Mouse (Mus musculus) midbrain, postnatal 0 days (tissue): ENCODE data around the gene Fcgr1. TPM values are rescaled to one million over a fixed set of nuclear protein-coding genes. Genes with fewer than 3 reads are reported as not detected.

Source experiments
- ATAC-seq: fragments of 200-750 bp; cut with Nextera tagmentation; 2 replicates; pipeline ENCODE4 v1.8.0; 2017; ENCODE audit warnings: moderate number of reproducible peaks, mild to moderate bottlenecking, moderate TSS enrichment, moderate library complexity; ENCODE audit not compliant: low FRiP score
- DNase-seq: peaks from one replicate; pipeline ENCODE4 v3.0.0-alpha.2; 2015; ENCODE audit warnings: low spot score
- H3K27ac ChIP-seq: fragments of 300-500 bp; sonication (generic); 2 replicates; pipeline ENCODE4 v1.5.1; 2014; ENCODE audit warnings: low read depth, mild to moderate bottlenecking, low read length, mixed read lengths
- H3K27me3 ChIP-seq: fragments of 300-500 bp; sonication (generic); 2 replicates; pipeline ENCODE4 v1.6.1; 2014; ENCODE audit warnings: low read length, control low read depth, mixed read lengths; ENCODE audit not compliant: insufficient read depth
- H3K36me3 ChIP-seq: fragments of 300-500 bp; sonication (generic); 2 replicates; pipeline ENCODE4 v1.6.1; 2014; ENCODE audit warnings: low read length, control low read depth, mixed read lengths; ENCODE audit not compliant: insufficient read depth
- H3K4me1 ChIP-seq: fragments of 300-500 bp; sonication (generic); 2 replicates; pipeline ENCODE4 v1.6.1; 2014; ENCODE audit warnings: mild to moderate bottlenecking, control low read depth, antibody characterized with exemption, low read length, mixed read lengths; ENCODE audit not compliant: insufficient read depth
- H3K4me2 ChIP-seq: fragments of 300-500 bp; sonication (generic); 2 replicates; pipeline ENCODE4 v1.6.1; 2014; ENCODE audit warnings: low read depth, mild to moderate bottlenecking, low read length, mixed read lengths; ENCODE audit not compliant: poor library complexity, severe bottlenecking
- H3K4me3 ChIP-seq: fragments of 300-500 bp; sonication (generic); 2 replicates; pipeline ENCODE4 v1.5.1; 2014; ENCODE audit warnings: low read depth, mild to moderate bottlenecking, low read length, moderate library complexity
- H3K9ac ChIP-seq: fragments of 300-500 bp; sonication (generic); replicated peaks from 2 replicates; pipeline ENCODE4 v1.6.1; 2014; ENCODE audit warnings: mild to moderate bottlenecking, low read length, moderate library complexity, mixed read lengths; ENCODE audit not compliant: poor library complexity, severe bottlenecking
- H3K9me3 ChIP-seq: fragments of 300-500 bp; sonication (generic); 2 replicates; pipeline ENCODE4 v1.6.1; 2016; ENCODE audit warnings: low read length, control low read depth
- CTCF ChIP-seq: IDR thresholded peaks from 2 replicates; pipeline ENCODE4 v1.5.1; 2016; ENCODE audit warnings: antibody characterized with exemption, mild to moderate bottlenecking
- WGBS: fragments of 180-500 bp; shearing (Covaris S2); extraction: QIAGEN DNeasy Blood & Tissue Kit; methylation state at CpG from one replicate; pipeline ENCODE4 v1.1.7; 2014; 5-methylcytosine and 5-hydroxymethylcytosine counted together
- polyA plus RNA-seq: library from polyadenylated mRNA; unstranded; fragments of >200 nt; fragmentation: Nextera tagmentation; extraction: Ambion mirVana; gene quantifications from 2 replicates; pipeline ENCODE4 v1.2.1, GENCODE M21; 2015
- total RNA-seq: library from RNA; depleted of rRNA; stranded (reverse); fragments of >200 nt; gene quantifications from 2 replicates; pipeline ENCODE4 v1.2.3, GENCODE M21; 2014

Gene Fcgr1
- total and polyA plus RNA-seq, 2 experiments from 2014 or later: 0.60 to 1.5 TPM

DNA sequence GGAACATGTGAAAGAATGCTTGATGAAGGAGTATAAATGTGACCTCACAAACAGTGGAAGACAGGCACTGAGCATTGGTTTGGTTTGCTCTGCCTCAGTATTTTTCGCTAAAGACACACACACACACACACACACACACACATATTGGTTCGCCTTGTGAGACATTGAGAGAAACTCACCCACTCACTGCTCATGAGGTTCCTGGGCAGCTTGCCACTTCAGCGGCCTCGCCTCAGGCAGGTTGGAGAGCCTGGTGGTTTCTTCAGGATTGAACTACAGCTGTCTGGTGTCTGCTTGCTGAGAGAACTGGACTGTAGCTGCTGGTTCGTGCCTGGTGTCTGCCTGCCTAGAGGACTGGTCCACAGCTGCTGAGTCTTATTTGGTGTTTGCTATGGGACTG lies 33.5 kb downstream of the Fcgr1 start:
- H3K9me3 ChIP-seq: no peaks in the 10 kb centered on the region
- no peak for DNase-seq
- TF ChIP-seq CTCF: no peak
- WGBS: 95% methylated on average over 5 of the region's 5 CpGs
- no peaks in the 10 kb centered on the region; the same call in none of the 2 replicates for H3K4me1 ChIP-seq
- no peak overlapping the region for H3K27ac ChIP-seq
- no peak overlapping the region for H3K4me3 ChIP-seq
- no peaks in the 10 kb centered on the region for H3K27me3 ChIP-seq
- no peak for ATAC-seq
- H3K36me3 ChIP-seq: no peaks in the 10 kb centered on the region
- no peak overlapping the region for H3K9ac ChIP-seq
- no peak overlapping the region for H3K4me2 ChIP-seq

DNA sequence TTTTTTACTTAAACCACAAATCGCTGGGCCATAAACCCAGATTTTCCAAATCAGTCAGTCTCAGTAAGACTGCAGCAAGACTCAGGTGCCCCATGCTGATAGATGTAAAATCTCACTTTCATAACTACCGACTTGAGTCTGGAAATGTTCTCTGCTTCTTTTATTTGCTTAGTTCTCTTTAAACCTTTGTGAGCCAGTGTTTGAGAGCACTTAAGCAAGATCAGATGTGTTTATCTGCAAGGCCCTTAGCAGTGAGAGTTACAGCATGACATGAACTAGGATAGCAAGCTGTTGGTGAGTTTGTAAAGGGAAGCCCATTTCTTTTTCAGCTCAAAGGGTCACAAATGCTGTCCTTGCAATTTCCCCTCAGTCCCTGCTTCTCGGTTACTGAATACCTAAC lies 36.6 kb downstream of the Fcgr1 start:
- ATAC-seq: no peak
- DNase-seq: no peak
- no peak overlapping the region for H3K9ac ChIP-seq
- H3K4me2 ChIP-seq: no peak overlapping the region
- H3K9me3 ChIP-seq: no peaks in the 10 kb centered on the region
- WGBS: 87% methylated on average over 3 of the region's 3 CpGs
- H3K27ac ChIP-seq: no peak overlapping the region
- H3K4me1 ChIP-seq: no peaks in the 10 kb centered on the region; the same call in 1 of the 2 replicates
- H3K36me3 ChIP-seq: no peaks in the 10 kb centered on the region
- H3K4me3 ChIP-seq: no peak overlapping the region
- H3K27me3 ChIP-seq: no peaks in the 10 kb centered on the region
- no peak for TF ChIP-seq CTCF

DNA sequence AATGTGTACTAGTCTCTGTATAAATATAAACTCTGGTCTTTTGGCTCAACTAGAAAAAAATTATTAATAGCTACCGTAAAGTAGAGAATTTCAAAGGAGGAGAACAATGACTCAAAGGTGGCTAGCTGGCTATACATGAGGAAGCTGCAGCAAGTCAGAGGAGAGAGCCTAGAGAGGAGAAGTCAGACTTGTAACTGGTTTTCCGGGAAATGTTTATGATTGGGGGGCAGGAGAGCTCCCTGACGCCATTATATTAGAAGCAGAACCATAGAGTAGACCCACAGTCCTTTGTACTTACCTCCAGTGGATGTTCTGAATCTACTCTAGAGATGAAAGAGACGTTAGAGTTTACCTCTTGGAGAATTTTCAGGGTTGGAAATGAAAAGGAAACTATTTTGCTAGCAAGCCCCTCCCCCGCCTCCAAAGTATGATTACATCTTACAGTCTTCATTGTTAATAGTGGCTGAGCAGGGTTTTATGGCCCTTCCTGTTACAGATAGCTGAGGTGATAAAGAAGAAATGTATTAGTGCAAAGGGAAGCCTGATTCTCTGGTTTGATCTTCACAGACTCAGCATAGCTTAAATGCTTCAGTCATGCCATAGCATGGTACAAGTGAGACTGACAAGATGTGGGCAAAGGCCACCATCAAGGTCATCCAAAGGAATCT lies 37.7 kb downstream of the Fcgr1 start:
- H3K9ac ChIP-seq: no peak overlapping the region
- no peak for DNase-seq
- WGBS: 80% methylated on average over 5 of the region's 5 CpGs
- ATAC-seq: no peak
- TF ChIP-seq CTCF: no peak
- no peaks in the 10 kb centered on the region for H3K9me3 ChIP-seq
- H3K4me2 ChIP-seq: no peak overlapping the region
- no peak overlapping the region for H3K27ac ChIP-seq
- H3K4me1 ChIP-seq: no peaks in the 10 kb centered on the region
- no peaks in the 10 kb centered on the region for H3K36me3 ChIP-seq
- no peak overlapping the region for H3K4me3 ChIP-seq
- H3K27me3 ChIP-seq: no peaks in the 10 kb centered on the region

DNA sequence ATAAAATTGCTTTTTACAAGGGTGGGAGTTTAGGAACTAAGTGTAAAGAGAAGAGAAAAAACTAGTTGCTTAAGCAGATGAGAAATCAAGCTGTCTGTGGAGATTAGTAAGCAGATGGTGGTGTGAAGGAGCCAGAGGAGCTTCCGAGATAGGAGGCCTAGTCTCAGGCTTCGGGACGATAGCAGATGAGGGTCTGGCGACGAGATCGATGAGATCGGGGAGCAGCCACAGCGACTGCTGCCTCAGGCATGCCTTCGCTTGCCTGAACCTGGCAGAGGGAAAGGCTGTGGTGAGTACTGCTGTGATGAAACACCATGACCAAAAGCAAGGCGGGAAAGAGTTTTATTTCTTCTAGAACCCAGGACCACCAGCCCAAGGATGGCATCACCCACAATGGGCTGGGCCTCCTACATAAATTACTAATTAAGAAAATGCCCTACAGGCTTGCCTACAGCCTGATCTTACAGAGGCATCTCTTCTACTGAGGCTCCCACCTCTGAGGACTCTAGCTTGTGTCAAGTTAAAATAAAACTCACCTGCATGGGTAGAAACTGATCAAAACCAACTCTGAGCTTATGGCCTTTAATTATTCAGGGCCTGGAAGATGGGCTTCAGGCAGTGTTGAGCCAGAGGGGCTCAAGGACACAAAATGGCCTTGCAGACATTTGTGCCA lies 39.0 kb downstream of the Fcgr1 start:
- WGBS: 55% methylated on average over 10 of the region's 10 CpGs

DNA sequence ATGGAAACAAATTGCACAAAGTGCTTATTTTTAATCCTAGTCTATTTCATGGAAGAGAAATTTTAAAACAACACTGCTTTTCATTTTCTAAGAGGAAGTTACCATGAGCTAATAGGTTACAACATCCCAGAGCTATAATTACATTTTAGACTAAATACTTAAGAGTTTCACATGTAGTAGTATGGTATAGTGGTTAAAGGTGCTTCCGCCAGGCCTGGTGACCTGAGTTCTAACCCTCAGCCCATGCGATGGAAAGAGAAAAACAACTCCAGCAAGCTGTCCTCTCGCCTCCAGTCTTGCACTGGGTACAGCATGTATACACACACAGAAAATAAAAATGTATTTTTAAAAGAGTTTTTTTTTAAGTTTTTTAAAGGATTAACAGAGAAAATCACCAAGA lies 42.0 kb downstream of the Fcgr1 start:
- Histone ChIP-seq H3K9me3 (no peaks in the 10 kb centered on the region), H3K27me3 (no peaks in the 10 kb centered on the region), H3K4me3 (no peak overlapping the region), H3K4me1 (no peaks in the 10 kb centered on the region), H3K36me3 (no peaks in the 10 kb centered on the region), H3K27ac (no peak overlapping the region), H3K9ac (no peak overlapping the region), H3K4me2 (no peak overlapping the region)
- ATAC-seq (no peak), DNase-seq (no peak)
- 92% methylated on average over 3 of the region's 3 CpGs for whole genome bisulfite sequencing
- TF ChIP-seq CTCF: no peak

More for the DNA sequence above, 39.0 kb downstream of the Fcgr1 start:
- peak; percentile 71 for DNase-seq
- Histone ChIP-seq H3K36me3 (no peaks in the 10 kb centered on the region), H3K4me1 (no peaks in the 10 kb centered on the region), H3K27me3 (no peaks in the 10 kb centered on the region), H3K4me2 (no peak overlapping the region), H3K27ac (no peak overlapping the region), H3K9me3 (no peaks in the 10 kb centered on the region), H3K4me3 (no peak overlapping the region), H3K9ac (no peak overlapping the region)
- no peak for ATAC-seq
- TF ChIP-seq CTCF: no peak

DNA sequence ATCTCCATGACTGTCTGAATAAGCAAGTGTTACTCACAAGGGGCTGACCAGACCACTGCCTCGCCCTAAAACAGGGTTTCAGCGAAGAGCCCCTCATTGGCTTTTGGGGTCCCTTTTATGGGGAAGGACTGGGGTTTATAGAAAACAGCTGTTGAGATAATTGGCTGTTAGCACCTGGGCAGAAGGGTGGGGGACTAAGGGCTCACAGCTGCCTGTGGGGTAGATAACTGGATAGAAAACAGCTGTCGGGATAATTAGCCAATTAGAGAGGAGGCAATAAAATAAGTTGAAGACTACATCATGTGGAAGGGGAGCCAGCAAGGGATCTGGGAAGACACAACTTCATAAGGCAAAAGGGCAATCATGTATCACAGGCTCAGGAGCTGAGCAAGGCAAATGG lies 42.9 kb downstream of the Fcgr1 start:
- no peaks in the 10 kb centered on the region for H3K4me1 ChIP-seq
- TF ChIP-seq CTCF: no peak
- no peaks in the 10 kb centered on the region for H3K9me3 ChIP-seq
- no peaks in the 10 kb centered on the region for H3K36me3 ChIP-seq
- no peak overlapping the region for H3K4me2 ChIP-seq
- 88% methylated on average over 3 of the region's 3 CpGs for WGBS
- H3K27me3 ChIP-seq: no peaks in the 10 kb centered on the region
- H3K27ac ChIP-seq: no peak overlapping the region
- no peak overlapping the region for H3K9ac ChIP-seq
- DNase-seq (no peak), ATAC-seq (no peak)
- H3K4me3 ChIP-seq: no peak overlapping the region
